In genomic region chr5:38097501-38098093, GRCm38 (mm10) we compare ENCODE assay signal across 9 mouse cellular contexts. TPM values are rescaled to one million over a fixed set of nuclear protein-coding genes. Genes with fewer than 3 reads are reported as not detected.
DNase-seq lines count a peak whose midpoint lies in the region; ATAC-seq and TF ChIP-seq lines count a peak whose summit lies in the region.
"Had no signal": no experiment of that assay in that cellular context is flagged by ENCODE, and none has a peak within 500 bp of the region (broad histone marks: within the 10 kb centered on the region; RNA-seq: fewer than 3 reads in every experiment).

No protein-coding gene starts in this region.

- H3K4me3 ChIP-seq in kidney, embryonic 16.5 days (ENCODE audit: low read length): no peak overlapping the region
- H3K4me3 ChIP-seq: embryonic facial prominence, embryonic 13.5 days had no signal

- no peak for TF ChIP-seq POLR2A in brain, embryonic 14.5 days (IDR thresholded peaks at IDR 0.05; ENCODE audit: borderline replicate concordance, extremely low read depth, insufficient read depth, insufficient read length, poor library complexity, severe bottlenecking)

- H3K9ac ChIP-seq in kidney, embryonic 16.5 days (replicated peaks; ENCODE audit: low read length): no peak overlapping the region
- H3K9ac ChIP-seq: embryonic facial prominence, embryonic 13.5 days had no signal

- peak; percentile 39 for DNase-seq in cerebellum, adult 8-10 months
- DNase-seq in cerebellum, postnatal 4 days (ENCODE audit: low spot score in 2 of 2): no peak
- peak; percentile 42 for DNase-seq in kidney, adult 9 months
- DNase-seq in 3T3-L1 (ENCODE audit: low read depth, low spot score): peak; percentile 56
- DNase-seq in brain, embryonic 14.5 days (ENCODE audit: low read depth): peak; percentile 70
- no peak for DNase-seq in urinary bladder, adult 18-20 months (ENCODE audit: low spot score in 2 of 2)
- DNase-seq in urinary bladder, postnatal 10 days (ENCODE audit: low spot score): no peak

- H3K9me3 ChIP-seq in kidney, embryonic 16.5 days (ENCODE audit: low read length): no peaks in the 10 kb centered on the region
- H3K9me3 ChIP-seq: embryonic facial prominence, embryonic 13.5 days had no signal

- H3K27me3 ChIP-seq in kidney, embryonic 16.5 days (ENCODE audit: insufficient read depth, low read length): no peaks in the 10 kb centered on the region
- H3K27me3 ChIP-seq: embryonic facial prominence, embryonic 13.5 days had no signal

- ATAC-seq in kidney, embryonic 16.5 days (ENCODE audit: low FRiP score, low TSS enrichment): no peak

- no peaks in the 10 kb centered on the region for H3K4me1 ChIP-seq in kidney, embryonic 16.5 days (ENCODE audit: insufficient read depth, low read length)

- 71% methylated on average over 4 of the region's 4 CpGs for WGBS in kidney, embryonic 16.5 days

- TF ChIP-seq CTCF in brain, embryonic 14.5 days (IDR thresholded peaks at IDR 0.05; ENCODE audit: borderline replicate concordance, extremely low read depth, insufficient read depth, insufficient read length): peak; percentile 40; the same call in 1 of the 2 replicates

- H3K36me3 ChIP-seq in kidney, embryonic 16.5 days (ENCODE audit: insufficient read depth, low read length): no peaks in the 10 kb centered on the region

- no peak overlapping the region for H3K27ac ChIP-seq in kidney, embryonic 16.5 days (ENCODE audit: low read length)
- H3K27ac ChIP-seq: embryonic facial prominence, embryonic 13.5 days had no signal

- H3K4me2 ChIP-seq in kidney, embryonic 16.5 days (replicated peaks; ENCODE audit: low read depth, low read length): no peak overlapping the region
- H3K4me2 ChIP-seq: embryonic facial prominence, embryonic 13.5 days had no signal

RNA-seq across cellular contexts. Expression of gene Stx18, which starts 59.1 kb away (rescaled TPM):
- polyA plus RNA-seq in kidney, embryonic 16.5 days (2015; fragmentation: Nextera tagmentation; extraction: Ambion mirVana): 48.2 and 54.5 TPM in 2 replicates
- polyA plus RNA-seq in brain, embryonic 14.5 days (2012; rRNA removed): 25.6 and 28.0 TPM in 2 replicates

Comparison
In these comparisons a context has a peak if more than half of its experiments do, and no peak if none do; other contexts are left out.
1. DNase-seq: peak in cerebellum, adult 8-10 months (single experiment), kidney, adult 9 months (single experiment), 3T3-L1 (single experiment) and brain, embryonic 14.5 days (single experiment); none in cerebellum, postnatal 4 days (0 of 2), urinary bladder, adult 18-20 months (0 of 2) and urinary bladder, postnatal 10 days (single experiment).